Mouse (Mus musculus): ENCODE measurements around the gene Dcaf4.

Gene Dcaf4

GRCm38 (mm10) chr12:83520311-83520890, at the start of gene Dcaf4:
Gene Dcaf4, plus strand, starts transcription at chr12:83520466.
- DNase-seq (ENCODE audit: low spot score): peak; percentile 87

- DNase-seq (ENCODE audit: low spot score): no peak
Observed at GRCm38 (mm10) chr12:83471760-83472159, 48.5 kb upstream of the Dcaf4 start.

- no peak for DNase-seq (ENCODE audit: low spot score)
Observed at GRCm38 (mm10) chr12:83473987-83474600, 46.2 kb upstream of the Dcaf4 start.

GRCm38 (mm10) chr12:83475419-83475818, 44.8 kb upstream of the Dcaf4 start:
- DNase-seq (ENCODE audit: low spot score): no peak

- DNase-seq (ENCODE audit: low spot score): no peak
Observed at GRCm38 (mm10) chr12:83476277-83476676, 44.0 kb upstream of the Dcaf4 start.

GRCm38 (mm10) chr12:83479140-83479539, 41.1 kb upstream of the Dcaf4 start:
- DNase-seq (ENCODE audit: low spot score): no peak

- no peak for DNase-seq (ENCODE audit: low spot score)
Observed at GRCm38 (mm10) chr12:83479818-83480401, 40.4 kb upstream of the Dcaf4 start.

- no peak for DNase-seq (ENCODE audit: low spot score)
Observed at GRCm38 (mm10) chr12:83481439-83481838, 38.8 kb upstream of the Dcaf4 start.

GRCm38 (mm10) chr12:83483653-83484052, 36.6 kb upstream of the Dcaf4 start:
- DNase-seq (ENCODE audit: low spot score): no peak

GRCm38 (mm10) chr12:83484855-83485745, 35.2 kb upstream of the Dcaf4 start:
- DNase-seq (ENCODE audit: low spot score): no peak

- DNase-seq (ENCODE audit: low spot score): no peak
Observed at GRCm38 (mm10) chr12:83485911-83486670, 34.2 kb upstream of the Dcaf4 start.

- no peak for DNase-seq (ENCODE audit: low spot score)
Observed at GRCm38 (mm10) chr12:83486671-83487461, 33.4 kb upstream of the Dcaf4 start.

GRCm38 (mm10) chr12:83487476-83487991, 32.7 kb upstream of the Dcaf4 start, which contains the start of gene Dpf3:
Gene Dpf3, minus strand, starts transcription at chr12:83487716.
- DNase-seq (ENCODE audit: low spot score): peak; percentile 93

GRCm38 (mm10) chr12:83488211-83488941, 31.9 kb upstream of the Dcaf4 start:
- DNase-seq (ENCODE audit: low spot score): no peak

- DNase-seq (ENCODE audit: low spot score): no peak
Observed at GRCm38 (mm10) chr12:83489748-83490147, 30.5 kb upstream of the Dcaf4 start.

GRCm38 (mm10) chr12:83491609-83492008, 28.7 kb upstream of the Dcaf4 start:
- no peak for DNase-seq (ENCODE audit: low spot score)

GRCm38 (mm10) chr12:83492808-83493207, 27.5 kb upstream of the Dcaf4 start:
- DNase-seq (ENCODE audit: low spot score): no peak

GRCm38 (mm10) chr12:83494196-83494595, 26.1 kb upstream of the Dcaf4 start:
- no peak for DNase-seq (ENCODE audit: low spot score)

GRCm38 (mm10) chr12:83495248-83495960, 24.9 kb upstream of the Dcaf4 start:
- DNase-seq (ENCODE audit: low spot score): no peak

- DNase-seq (ENCODE audit: low spot score): no peak
Observed at GRCm38 (mm10) chr12:83495961-83496282, 24.3 kb upstream of the Dcaf4 start.

Data from layer of hippocampus, adult 9-10 months (tissue).